Mouse (Mus musculus) central nervous system, embryonic 11.5 days (tissue): ENCODE measurements around the gene Rad51b. TPM values are rescaled to one million over a fixed set of nuclear protein-coding genes. Genes with fewer than 3 reads are reported as not detected.

Experiments used
- polyA plus RNA-seq: library from polyadenylated mRNA; depleted of rRNA; stranded (reverse); fragments of >200 nt; gene quantifications from 2 replicates; pipeline ENCODE4 v1.2.3, GENCODE M21; 2012; rRNA removed

Rad51b gene
- polyA plus RNA-seq: 4.1 TPM in 2 replicates

DNA sequence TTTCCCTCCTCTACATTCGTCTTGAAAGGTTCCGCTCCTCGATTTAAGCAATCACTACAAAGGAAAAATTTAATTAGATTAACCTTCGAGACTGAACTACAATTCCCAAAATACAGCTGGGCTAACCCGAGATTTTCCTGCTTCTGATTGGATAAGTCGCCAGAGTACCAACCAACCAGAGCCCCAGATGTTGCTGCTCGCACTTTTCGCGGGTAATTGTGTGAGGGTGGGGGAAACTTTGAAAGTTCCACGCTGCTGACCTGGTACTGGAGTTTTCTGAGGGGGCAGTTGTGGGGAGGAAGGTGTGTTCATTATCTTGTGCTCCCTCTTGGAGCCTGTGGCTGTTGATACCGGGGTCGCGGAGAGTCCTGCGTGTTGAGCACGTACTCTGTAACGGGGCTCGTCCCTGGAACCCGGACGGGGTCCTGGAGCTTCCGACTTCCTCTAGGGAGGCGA is at the start of gene Rad51b:
Gene Rad51b, plus strand, starts transcription at position 162 of the 456 bp plus-strand sequence.

DNA sequence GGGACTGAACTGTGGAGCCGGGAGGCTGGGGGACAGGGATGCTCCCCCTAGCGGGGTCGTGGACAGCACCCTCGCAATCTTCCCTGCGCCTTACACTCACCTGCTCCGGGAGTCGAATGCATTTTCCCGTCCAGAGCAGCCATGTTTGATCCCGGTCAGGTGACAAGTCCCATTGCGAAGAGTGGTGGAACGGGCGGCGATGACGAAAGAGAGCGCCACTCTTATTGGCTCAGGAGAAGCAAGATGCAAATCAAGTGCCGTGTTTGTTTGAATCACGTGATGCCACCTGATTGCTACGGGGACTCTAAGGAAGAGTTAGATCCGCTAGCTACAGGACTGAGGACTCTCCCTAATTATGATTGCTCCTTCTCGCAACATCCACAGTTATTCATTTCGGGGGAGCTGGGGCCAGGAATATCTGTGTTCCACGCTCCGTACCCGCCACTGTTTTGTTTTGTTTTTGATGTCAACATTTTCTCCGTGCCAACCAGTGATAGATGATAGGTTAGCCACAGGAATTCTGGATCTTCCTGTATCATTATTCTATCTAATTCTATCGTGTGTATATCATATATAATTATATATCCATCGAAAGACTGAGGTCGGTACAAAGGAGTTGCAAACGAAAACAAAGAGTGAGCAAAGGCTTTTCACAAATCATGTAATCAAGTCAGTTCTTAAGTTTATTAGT is 811 bp upstream of the Rad51b start, which contains the start of gene Zfyve26:
Gene Zfyve26, minus strand, starts transcription at position 179 of the 691 bp plus-strand sequence.

Other genes starting within 250 kb of the Rad51b start
- gene Pigh, start 207.6 kb upstream of the Rad51b start, polyA plus RNA-seq: 10.2 and 19.0 TPM in 2 replicates
- gene Arg2, start 166.5 kb upstream of the Rad51b start, polyA plus RNA-seq: 1.4 and 3.2 TPM in 2 replicates
- 51.9 and 55.3 TPM in 2 replicates for gene Vti1b, start 124.6 kb upstream of the Rad51b start, polyA plus RNA-seq
- 21.1 and 24.3 TPM in 2 replicates for gene Rdh11, start 105.0 kb upstream of the Rad51b start, polyA plus RNA-seq
- 1.2 and 1.5 TPM in 2 replicates for gene Rdh12, start 88.4 kb upstream of the Rad51b start, polyA plus RNA-seq
- 21.6 and 28.8 TPM in 2 replicates for gene Zfyve26, start 978 bp upstream of the Rad51b start, polyA plus RNA-seq